Mouse (Mus musculus) lung, adult 2 months (tissue): ENCODE measurements around the gene Inpp5e. TPM values are rescaled to one million over a fixed set of nuclear protein-coding genes. Genes with fewer than 3 reads are reported as not detected.

ENCODE experiments used
- DNase-seq: peaks from one replicate; pipeline ENCODE4 v3.0.0; 2022
- H3K4me1 ChIP-seq: fragments of 200-500 bp; 2 replicates; pipeline ENCODE4 v1.6.1; 2011; ENCODE audit warnings: low read length; ENCODE audit not compliant: control insufficient read depth, insufficient read depth
- H3K4me3 ChIP-seq: fragments of 200-500 bp; replicated peaks from 2 replicates; pipeline ENCODE3; 2011; ENCODE audit warnings: low read depth, mild to moderate bottlenecking, control low read depth, low read length; ENCODE audit errors: extremely low read depth
- CTCF ChIP-seq: fragments of 200-500 bp; IDR thresholded peaks from 2 replicates; pipeline ENCODE4 v1.5.1; 2011; ENCODE audit warnings: mild to moderate bottlenecking, low read length, control low read depth; ENCODE audit not compliant: insufficient read depth
- POLR2A ChIP-seq: fragments of 200-500 bp; IDR thresholded peaks from 2 replicates; pipeline ENCODE4 v1.6.1; 2011; ENCODE audit warnings: low read depth, mild to moderate bottlenecking, control low read depth, low read length, borderline replicate concordance; ENCODE audit errors: extremely low read depth
- WGBS: fragments of 180-500 bp; shearing (Covaris S2); methylation state at CpG from one replicate; pipeline ENCODE4 v1.1.7; 2018; 5-methylcytosine and 5-hydroxymethylcytosine counted together
- polyA plus RNA-seq: library from polyadenylated mRNA; depleted of rRNA; stranded (reverse); fragments of >200 nt; gene quantifications from 2 replicates; pipeline ENCODE4 v1.2.3, GENCODE M21; 2012

The Inpp5e gene
- polyA plus RNA-seq, 1 experiment: 26.4 TPM

GRCm38 (mm10) chr2:26423086-26423485, 14.1 kb upstream of the Inpp5e start:
- no peak for DNase-seq
- TF ChIP-seq CTCF (no peak), POLR2A (no peak)
- H3K4me3 ChIP-seq: no peak overlapping the region
- H3K4me1 ChIP-seq: no peaks in the 10 kb centered on the region
- WGBS: 86% methylated on average over 1 of the region's 1 CpGs

GRCm38 (mm10) chr2:26421969-26422368, 13.0 kb upstream of the Inpp5e start:
- no peaks in the 10 kb centered on the region for H3K4me1 ChIP-seq
- no peak overlapping the region for H3K4me3 ChIP-seq
- DNase-seq: no peak
- TF ChIP-seq CTCF (no peak), POLR2A (no peak)
- WGBS: 96% methylated on average over 2 of the region's 2 CpGs

GRCm38 (mm10) chr2:26418120-26418519, 9.1 kb upstream of the Inpp5e start:
- H3K4me1 ChIP-seq: no peaks in the 10 kb centered on the region
- no peak for DNase-seq
- 72% methylated on average over 1 of the region's 1 CpGs for WGBS
- no peak overlapping the region for H3K4me3 ChIP-seq
- TF ChIP-seq CTCF (no peak), POLR2A (no peak)

GRCm38 (mm10) chr2:26417066-26417465, 8.1 kb upstream of the Inpp5e start:
- no peak overlapping the region for H3K4me3 ChIP-seq
- H3K4me1 ChIP-seq: no peaks in the 10 kb centered on the region
- DNase-seq: no peak
- TF ChIP-seq CTCF: no peak
- no peak for TF ChIP-seq POLR2A

GRCm38 (mm10) chr2:26410931-26411411, 2.0 kb upstream of the Inpp5e start:
- no peak for TF ChIP-seq POLR2A
- TF ChIP-seq CTCF: no peak
- H3K4me1 ChIP-seq: peaks cover 11% of the 10 kb centered on the region
- WGBS: 54% methylated on average over 5 of the region's 5 CpGs
- H3K4me3 ChIP-seq: no peak overlapping the region
- DNase-seq: no peak

- no peak overlapping the region for H3K4me3 ChIP-seq
- TF ChIP-seq CTCF (no peak), POLR2A (no peak)
- H3K4me1 ChIP-seq: peaks cover 11% of the 10 kb centered on the region
- 71% methylated on average over 5 of the region's 5 CpGs for WGBS
- no peak for DNase-seq
These were observed 1.1 kb upstream of the Inpp5e start for GRCm38 (mm10) chr2:26410091-26410490.

- no peak overlapping the region for H3K4me3 ChIP-seq
- TF ChIP-seq CTCF (no peak), POLR2A (no peak)
- 56% methylated on average over 3 of the region's 3 CpGs for WGBS
- peaks cover 11% of the 10 kb centered on the region for H3K4me1 ChIP-seq
- DNase-seq: no peak
These were observed 359 bp upstream of the Inpp5e start for GRCm38 (mm10) chr2:26409362-26409761.

GRCm38 (mm10) chr2:26403306-26403705, 5.7 kb downstream of the Inpp5e start:
- WGBS: 80% methylated on average over 8 of the region's 8 CpGs
- DNase-seq: no peak
- Histone ChIP-seq H3K4me1 (peaks cover 7% of the 10 kb centered on the region), H3K4me3 (no peak overlapping the region)
- TF ChIP-seq CTCF: no peak

GRCm38 (mm10) chr2:26402265-26402664, 6.7 kb downstream of the Inpp5e start:
- H3K4me3 ChIP-seq: no peak overlapping the region
- TF ChIP-seq CTCF: no peak
- no peak for TF ChIP-seq POLR2A
- no peak for DNase-seq
- 73% methylated on average over 1 of the region's 1 CpGs for WGBS
- H3K4me1 ChIP-seq: no peaks in the 10 kb centered on the region; the same call in 1 of the 2 replicates

GRCm38 (mm10) chr2:26401023-26401422, 8.0 kb downstream of the Inpp5e start:
- no peak for DNase-seq
- no peaks in the 10 kb centered on the region for H3K4me1 ChIP-seq
- WGBS: 90% methylated on average over 4 of the region's 4 CpGs
- TF ChIP-seq POLR2A (no peak), CTCF (no peak)
- no peak overlapping the region for H3K4me3 ChIP-seq
